Mouse (Mus musculus): ENCODE measurements around the gene Insrr. TPM values are rescaled to one million over a fixed set of nuclear protein-coding genes. Genes with fewer than 3 reads are reported as not detected.

Gene Insrr
- 0.35 TPM in 1 of 2 replicates, not detected in the other for polyA plus RNA-seq (2011; ENCODE audit: insufficient read depth, insufficient read length, low read depth, missing spikeins)

GRCm38 (mm10) chr3:87796736-87797334 is at the start of gene Insrr:
TSS of gene Insrr (plus strand) at chr3:87796951.
- H3K9ac ChIP-seq (ENCODE audit: low read depth, poor library complexity, severe bottlenecking) = 0 out of 2 replicates have a peak within 1 kb of the TSS, but pooled peaks have one; percentile 17
- no peaks in the 10 kb centered on the region for H3K9me3 ChIP-seq (replicated peaks; ENCODE audit: control insufficient read depth, insufficient read depth, low read length, poor library complexity, severe bottlenecking)
- H3K36me3 ChIP-seq (ENCODE audit: control insufficient read depth, insufficient read depth, low read length, poor library complexity, severe bottlenecking) = no peaks in the 10 kb centered on the region
- H3K27me3 ChIP-seq (ENCODE audit: control insufficient read depth, insufficient read depth, low read length, poor library complexity, severe bottlenecking) = peaks cover 14% of the 10 kb centered on the region
- TF ChIP-seq EP300 (IDR thresholded peaks at IDR 0.05; ENCODE audit: insufficient read depth, low read depth, low read length) = no peak
- TF ChIP-seq POLR2A (IDR thresholded peaks at IDR 0.05; ENCODE audit: insufficient read depth, low read length) = no peak
- TF ChIP-seq CTCF (IDR thresholded peaks at IDR 0.05; ENCODE audit: low read depth, low read length) = no peak
- H3K4me3 ChIP-seq (ENCODE audit: low read depth, low read length) = no peak within 1 kb of the TSS
- H3K27ac ChIP-seq (ENCODE audit: insufficient read depth, low read length) = no peak within 1 kb of the TSS
- no peaks in the 10 kb centered on the region for H3K4me1 ChIP-seq (ENCODE audit: control insufficient read depth, insufficient read depth, low read length)

- Histone ChIP-seq H3K9ac (ENCODE audit: low read depth, poor library complexity, severe bottlenecking) (no peak within 1 kb of the TSS), H3K4me3 (ENCODE audit: low read depth, low read length) (no peak within 1 kb of the TSS), H3K9me3 (replicated peaks; ENCODE audit: control insufficient read depth, insufficient read depth, low read length, poor library complexity, severe bottlenecking) (no peaks in the 10 kb centered on the region), H3K27me3 (ENCODE audit: control insufficient read depth, insufficient read depth, low read length, poor library complexity, severe bottlenecking) (no peaks in the 10 kb centered on the region), H3K27ac (ENCODE audit: insufficient read depth, low read length) (no peak within 1 kb of the TSS), H3K36me3 (ENCODE audit: control insufficient read depth, insufficient read depth, low read length, poor library complexity, severe bottlenecking) (no peaks in the 10 kb centered on the region), H3K4me1 (ENCODE audit: control insufficient read depth, insufficient read depth, low read length) (no peaks in the 10 kb centered on the region)
- no peak for TF ChIP-seq EP300 (IDR thresholded peaks at IDR 0.05; ENCODE audit: insufficient read depth, low read depth, low read length)
- no peak for TF ChIP-seq POLR2A (IDR thresholded peaks at IDR 0.05; ENCODE audit: insufficient read depth, low read length)
- TF ChIP-seq CTCF (IDR thresholded peaks at IDR 0.05; ENCODE audit: low read depth, low read length) = no peak
Measured at GRCm38 (mm10) chr3:87748431-87748830, 48.3 kb upstream of the Insrr start, which contains the start of gene Lrrc71. TSS of gene Lrrc71 (minus strand) at chr3:87748625.

- no peak overlapping the region for H3K9ac ChIP-seq (ENCODE audit: low read depth, poor library complexity, severe bottlenecking)
- no peak overlapping the region for H3K27ac ChIP-seq (ENCODE audit: insufficient read depth, low read length)
- TF ChIP-seq CTCF (IDR thresholded peaks at IDR 0.05; ENCODE audit: low read depth, low read length) (peak; percentile 85), EP300 (IDR thresholded peaks at IDR 0.05; ENCODE audit: insufficient read depth, low read depth, low read length) (no peak)
- no peaks in the 10 kb centered on the region for H3K27me3 ChIP-seq (ENCODE audit: control insufficient read depth, insufficient read depth, low read length, poor library complexity, severe bottlenecking)
- no peak overlapping the region for H3K4me3 ChIP-seq (ENCODE audit: low read depth, low read length)
- H3K9me3 ChIP-seq (replicated peaks; ENCODE audit: control insufficient read depth, insufficient read depth, low read length, poor library complexity, severe bottlenecking) = no peaks in the 10 kb centered on the region
- H3K36me3 ChIP-seq (ENCODE audit: control insufficient read depth, insufficient read depth, low read length, poor library complexity, severe bottlenecking) = no peaks in the 10 kb centered on the region
- no peaks in the 10 kb centered on the region for H3K4me1 ChIP-seq (ENCODE audit: control insufficient read depth, insufficient read depth, low read length)
Measured at GRCm38 (mm10) chr3:87749036-87749435, 47.7 kb upstream of the Insrr start.

DNA sequence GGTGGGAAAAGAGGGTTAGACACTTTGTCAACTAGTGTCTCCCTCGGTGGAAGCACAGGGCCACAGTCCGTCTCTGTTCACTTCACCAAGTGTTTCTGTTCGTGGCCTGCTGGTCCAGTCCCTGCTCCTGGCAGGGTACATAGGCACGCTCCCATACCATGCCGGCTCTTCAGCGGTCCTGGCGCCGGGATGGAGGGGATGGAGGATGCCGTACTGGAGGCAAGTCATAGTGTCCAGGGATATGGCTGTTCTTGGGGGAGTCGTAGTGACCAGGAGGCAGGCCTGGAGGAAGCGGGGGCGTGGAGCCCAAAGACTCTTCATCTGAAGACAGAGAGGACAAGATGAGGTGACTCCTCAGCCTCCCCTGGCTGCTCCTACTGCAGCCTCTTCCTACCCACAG is 46.8 kb upstream of the Insrr start:
- no peaks in the 10 kb centered on the region for H3K9me3 ChIP-seq (replicated peaks; ENCODE audit: control insufficient read depth, insufficient read depth, low read length, poor library complexity, severe bottlenecking)
- no peak overlapping the region for H3K9ac ChIP-seq (ENCODE audit: low read depth, poor library complexity, severe bottlenecking)
- H3K4me1 ChIP-seq (ENCODE audit: control insufficient read depth, insufficient read depth, low read length) = no peaks in the 10 kb centered on the region
- H3K4me3 ChIP-seq (ENCODE audit: low read depth, low read length) = no peak overlapping the region
- no peaks in the 10 kb centered on the region for H3K27me3 ChIP-seq (ENCODE audit: control insufficient read depth, insufficient read depth, low read length, poor library complexity, severe bottlenecking)
- no peak for TF ChIP-seq POLR2A (IDR thresholded peaks at IDR 0.05; ENCODE audit: insufficient read depth, low read length)
- no peak overlapping the region for H3K27ac ChIP-seq (ENCODE audit: insufficient read depth, low read length)
- no peaks in the 10 kb centered on the region for H3K36me3 ChIP-seq (ENCODE audit: control insufficient read depth, insufficient read depth, low read length, poor library complexity, severe bottlenecking)

DNA sequence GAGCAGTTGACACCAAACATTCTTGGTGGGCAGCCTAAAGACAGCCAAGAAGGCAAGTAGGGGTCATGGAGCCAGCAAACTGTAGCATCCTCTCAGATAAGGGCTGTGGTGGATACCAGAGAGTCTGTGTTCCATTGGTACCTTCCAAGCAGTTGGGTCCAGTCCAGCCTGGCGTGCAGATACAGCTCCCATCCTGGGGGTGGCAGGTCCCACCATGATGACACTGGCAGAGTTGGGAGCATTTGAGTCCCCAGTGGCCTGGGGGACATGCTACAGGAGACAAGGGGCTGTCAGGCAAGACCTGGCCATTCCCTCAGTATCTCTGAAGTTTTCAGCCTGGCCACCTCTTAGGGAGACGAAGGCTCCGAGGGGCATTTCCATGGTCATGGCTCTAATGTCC is 44.2 kb upstream of the Insrr start:
- TF ChIP-seq POLR2A (IDR thresholded peaks at IDR 0.05; ENCODE audit: insufficient read depth, low read length) = no peak
- no peak for TF ChIP-seq CTCF (IDR thresholded peaks at IDR 0.05; ENCODE audit: low read depth, low read length)
- TF ChIP-seq EP300 (IDR thresholded peaks at IDR 0.05; ENCODE audit: insufficient read depth, low read depth, low read length) = no peak
- Histone ChIP-seq H3K9ac (ENCODE audit: low read depth, poor library complexity, severe bottlenecking) (no peak overlapping the region), H3K4me1 (ENCODE audit: control insufficient read depth, insufficient read depth, low read length) (no peaks in the 10 kb centered on the region), H3K36me3 (ENCODE audit: control insufficient read depth, insufficient read depth, low read length, poor library complexity, severe bottlenecking) (no peaks in the 10 kb centered on the region), H3K27ac (ENCODE audit: insufficient read depth, low read length) (no peak overlapping the region), H3K9me3 (replicated peaks; ENCODE audit: control insufficient read depth, insufficient read depth, low read length, poor library complexity, severe bottlenecking) (no peaks in the 10 kb centered on the region), H3K27me3 (ENCODE audit: control insufficient read depth, insufficient read depth, low read length, poor library complexity, severe bottlenecking) (no peaks in the 10 kb centered on the region), H3K4me3 (ENCODE audit: low read depth, low read length) (no peak overlapping the region)

DNA sequence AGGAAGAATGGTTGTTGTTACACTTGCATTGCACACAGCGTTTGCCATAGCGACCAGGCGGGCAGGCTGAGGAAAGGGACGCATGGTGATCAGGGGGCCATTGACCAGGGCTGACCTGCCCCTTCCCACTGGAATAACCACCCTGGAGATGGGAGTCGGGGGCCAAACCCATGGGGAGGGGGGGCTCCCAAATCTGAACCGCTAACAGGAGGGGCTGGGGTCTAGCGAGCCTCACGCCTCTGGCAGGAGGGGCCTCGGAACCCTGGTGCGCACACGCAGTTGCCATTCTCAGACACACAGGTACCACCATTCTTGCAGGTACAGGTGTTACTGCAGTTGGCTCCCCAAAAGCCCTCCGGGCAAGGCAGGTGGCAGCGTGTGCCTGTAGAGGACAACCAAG is 42.9 kb upstream of the Insrr start:
- H3K27me3 ChIP-seq (ENCODE audit: control insufficient read depth, insufficient read depth, low read length, poor library complexity, severe bottlenecking) = no peaks in the 10 kb centered on the region
- no peaks in the 10 kb centered on the region for H3K4me1 ChIP-seq (ENCODE audit: control insufficient read depth, insufficient read depth, low read length)
- H3K9me3 ChIP-seq (replicated peaks; ENCODE audit: control insufficient read depth, insufficient read depth, low read length, poor library complexity, severe bottlenecking) = no peaks in the 10 kb centered on the region
- no peak overlapping the region for H3K27ac ChIP-seq (ENCODE audit: insufficient read depth, low read length)
- no peaks in the 10 kb centered on the region for H3K36me3 ChIP-seq (ENCODE audit: control insufficient read depth, insufficient read depth, low read length, poor library complexity, severe bottlenecking)
- no peak for TF ChIP-seq POLR2A (IDR thresholded peaks at IDR 0.05; ENCODE audit: insufficient read depth, low read length)
- no peak for TF ChIP-seq EP300 (IDR thresholded peaks at IDR 0.05; ENCODE audit: insufficient read depth, low read depth, low read length)
- TF ChIP-seq CTCF (IDR thresholded peaks at IDR 0.05; ENCODE audit: low read depth, low read length) = no peak
- H3K9ac ChIP-seq (ENCODE audit: low read depth, poor library complexity, severe bottlenecking) = no peak overlapping the region
- no peak overlapping the region for H3K4me3 ChIP-seq (ENCODE audit: low read depth, low read length)
